In genomic region chr10:61383715-61384047, GRCm38 (mm10) we compare ENCODE assay signal across 9 mouse cellular contexts. TPM values are rescaled to one million over a fixed set of nuclear protein-coding genes. Genes with fewer than 3 reads are reported as not detected.
DNase-seq lines count a peak whose midpoint lies in the region; ATAC-seq and TF ChIP-seq lines count a peak whose summit lies in the region.
"Had no signal": no experiment of that assay in that cellular context is flagged by ENCODE, and none has a peak within 500 bp of the region (broad histone marks: within the 10 kb centered on the region; RNA-seq: fewer than 3 reads in every experiment).

No protein-coding gene starts in this region.

- H3K9me3 ChIP-seq in liver, embryonic 16.5 days (replicated peaks; ENCODE audit: control insufficient read depth, low read length): no peaks in the 10 kb centered on the region

- ATAC-seq in liver, embryonic 16.5 days (ENCODE audit: low read depth): no peak
- no peak for ATAC-seq in erythroid progenitor cell, adult 5-6 weeks (replicated peaks; ENCODE audit: low FRiP score, poor library complexity, severe bottlenecking)
- ATAC-seq in cerebellum, adult (ENCODE audit: insufficient number of reproducible peaks, low FRiP score, low TSS enrichment): no peak

- no peaks in the 10 kb centered on the region for H3K36me3 ChIP-seq in thymus, adult 2 months (ENCODE audit: control insufficient read depth, insufficient read depth, low read length)
- no peaks in the 10 kb centered on the region for H3K36me3 ChIP-seq in liver, embryonic 16.5 days (ENCODE audit: control insufficient read depth, insufficient read depth)

- H3K9ac ChIP-seq in liver, embryonic 16.5 days (ENCODE audit: low read depth, low read length): no peak overlapping the region

- TF ChIP-seq POLR2A in thymus, adult 2 months (IDR thresholded peaks at IDR 0.05; ENCODE audit: control insufficient read depth, extremely low read depth, insufficient read depth, low read length, poor library complexity): no peak

- H3K4me1 ChIP-seq in thymus, adult 2 months (replicated peaks; ENCODE audit: control insufficient read depth, insufficient read depth, low read length): no peaks in the 10 kb centered on the region; the same call in 1 of the 2 replicates
- peaks cover 13% of the 10 kb centered on the region for H3K4me1 ChIP-seq in liver, embryonic 16.5 days (ENCODE audit: control insufficient read depth, low read depth, low read length)

- H3K27me3 ChIP-seq in thymus, adult 2 months (ENCODE audit: control insufficient read depth, insufficient read depth, low read length): peaks cover 11% of the 10 kb centered on the region; the same call in 1 of the 2 replicates
- peaks cover 40% of the 10 kb centered on the region for H3K27me3 ChIP-seq in liver, embryonic 16.5 days (ENCODE audit: control insufficient read depth, insufficient read depth, low read depth, low read length)

- TF ChIP-seq CTCF in gastrocnemius, adult 2 months (IDR thresholded peaks at IDR 0.05): no peak
- no peak for TF ChIP-seq CTCF in thymus, adult 2 months (IDR thresholded peaks at IDR 0.05; ENCODE audit: borderline replicate concordance, control insufficient read depth, extremely low read depth, insufficient read depth, low read length, poor library complexity)

- intact Hi-C loops in gastrocnemius, adult 2 months (cut with DNase I): loop anchor here (5.0 kb wide), 1 partner anchor 41 kb away; no protein-coding TSS in a partner anchor

- H3K4me2 ChIP-seq in liver, embryonic 16.5 days (ENCODE audit: low read depth, low read length): peak overlapping the region; percentile 70

- 14% methylated on average over 11 of the region's 11 CpGs for WGBS in thymus, adult 2 months
- 12% methylated on average over 11 of the region's 11 CpGs for WGBS in liver, embryonic 16.5 days (ENCODE audit: insufficient replicate concordance)

- H3K4me3 ChIP-seq in gastrocnemius, adult 2 months: peak overlapping the region; percentile 89
- peak overlapping the region; percentile 35 for H3K4me3 ChIP-seq in thymus, adult 2 months (ENCODE audit: control insufficient read depth, insufficient read depth, low read length)
- peak overlapping the region; percentile 59 for H3K4me3 ChIP-seq in liver, embryonic 16.5 days (ENCODE audit: low read depth, low read length)

- DNase-seq in gastrocnemius, adult 2 months: no peak
- DNase-seq in gastrocnemius, postnatal 4 days (ENCODE audit: low spot score in 2 of 2): no peak
- no peak for DNase-seq in thymus, adult 2 months
- no peak for DNase-seq in thymus, postnatal 10 days (ENCODE audit: low spot score in 2 of 2)
- no peak for DNase-seq in cerebellum, adult 11-12 months

- peak overlapping the region; percentile 91 for H3K27ac ChIP-seq in gastrocnemius, adult 2 months
- no peak overlapping the region for H3K27ac ChIP-seq in thymus, adult 2 months (ENCODE audit: control insufficient read depth, insufficient read depth, low read length)
- no peak overlapping the region for H3K27ac ChIP-seq in liver, embryonic 16.5 days (ENCODE audit: low read length)

RNA-seq across cellular contexts. Expression of gene Pald1, which starts 0.4 kb away (rescaled TPM):
- 1 to 10 TPM; 4.0 to 7.2 TPM for total RNA-seq in gastrocnemius, adult 2 months (2021)
- 10 to 100 TPM; 32.1 to 35.9 TPM for total RNA-seq in gastrocnemius, postnatal 4 days (2021)
- 5.7 and 6.8 TPM in 2 replicates for polyA plus RNA-seq in thymus, adult 2 months (2012; rRNA removed)
- 6.3 and 6.5 TPM in 2 replicates for polyA plus RNA-seq in liver, embryonic 16.5 days (2015; fragmentation: Nextera tagmentation; extraction: Ambion mirVana)
- not detected in 2 replicates for total RNA-seq in erythroid progenitor cell, adult 5-6 weeks (2015; ENCODE audit: low replicate concordance)
- 0.39 TPM in 1 of 2 replicates, not detected in the other for total RNA-seq in erythroid progenitor cell, adult 5-6 weeks (2017; ENCODE audit: low replicate concordance)

RNA-seq across cellular contexts. Expression of gene Nodal, which starts 34.1 kb away (rescaled TPM):
- under 1 TPM in 1 of 2 experiments, not detected in 1; 0.15 TPM for total RNA-seq in gastrocnemius, adult 2 months (2021)
- under 1 TPM in 1 of 2 experiments, not detected in 1; 0.25 TPM for total RNA-seq in gastrocnemius, postnatal 4 days (2021)
- polyA plus RNA-seq in thymus, adult 2 months (2012; rRNA removed): 0.05 and 0.17 TPM in 2 replicates
- polyA plus RNA-seq in liver, embryonic 16.5 days (2015; fragmentation: Nextera tagmentation; extraction: Ambion mirVana): 0.46 and 0.88 TPM in 2 replicates
- total RNA-seq in erythroid progenitor cell, adult 5-6 weeks (2015; ENCODE audit: low replicate concordance): not detected in 2 replicates
- not detected in 2 replicates for total RNA-seq in erythroid progenitor cell, adult 5-6 weeks (2017; ENCODE audit: low replicate concordance)
- total RNA-seq: common myeloid progenitor, adult 5-6 weeks had no signal

Comparison
In these comparisons a context has a peak if more than half of its experiments do, and no peak if none do; other contexts are left out.
1. H3K4me3 ChIP-seq: peak in every context shown above with its lines; median percentile 89 in gastrocnemius, adult 2 months; 59 in liver, embryonic 16.5 days; 35 in thymus, adult 2 months.